Mouse (Mus musculus) hindbrain, embryonic 13.5 days (tissue): ENCODE measurements at regions not wholly inside any gene's neighbourhood (a gene's known extent, or its start where the extent isn't known, plus 50 kb on each side); places are given as distances from the start of the nearest gene placed in this dataset.
"Not testable (repeated sequence)": the region's sequence is repeated elsewhere in the genome, so short reads cannot be mapped to it uniquely, and the experiment has no call there.

Experiments
- ATAC-seq: fragments of 200-750 bp; cut with Nextera tagmentation; 2 replicates; pipeline ENCODE4 v1.8.0; 2017; ENCODE audit warnings: moderate TSS enrichment; ENCODE audit not compliant: low FRiP score
- H3K27ac ChIP-seq: fragments of 300-500 bp; sonication (generic); 2 replicates; pipeline ENCODE4 v1.5.1; 2015; ENCODE audit warnings: inconsistent platforms, mild to moderate bottlenecking, moderate library complexity
- H3K27me3 ChIP-seq: fragments of 300-500 bp; sonication (generic); 2 replicates; pipeline ENCODE4 v1.6.1; 2015; ENCODE audit warnings: mild to moderate bottlenecking, inconsistent platforms
- H3K36me3 ChIP-seq: fragments of 300-500 bp; sonication (generic); 2 replicates; pipeline ENCODE4 v1.6.1; 2015; ENCODE audit warnings: mild to moderate bottlenecking, inconsistent platforms
- H3K4me1 ChIP-seq: fragments of 300-500 bp; sonication (generic); replicated peaks from 2 replicates; pipeline ENCODE4 v1.6.1; 2015; ENCODE audit warnings: inconsistent platforms
- H3K4me2 ChIP-seq: fragments of 300-500 bp; sonication (generic); 2 replicates; pipeline ENCODE4 v1.6.1; 2015; ENCODE audit warnings: inconsistent platforms, mild to moderate bottlenecking, moderate library complexity
- H3K4me3 ChIP-seq: fragments of 300-500 bp; sonication (generic); 2 replicates; pipeline ENCODE4 v1.5.1; 2015; ENCODE audit warnings: mild to moderate bottlenecking, inconsistent platforms
- H3K9ac ChIP-seq: fragments of 300-500 bp; sonication (generic); 2 replicates; pipeline ENCODE4 v1.6.1; 2015; ENCODE audit warnings: mild to moderate bottlenecking, inconsistent platforms
- H3K9me3 ChIP-seq: fragments of 300-500 bp; sonication (generic); 2 replicates; pipeline ENCODE4 v1.6.1; 2016; ENCODE audit warnings: inconsistent platforms
- WGBS: fragments of 180-500 bp; shearing (Covaris S2); methylation state at CpG from one replicate; pipeline ENCODE4 v1.1.7; 2015; 5-methylcytosine and 5-hydroxymethylcytosine counted together

GRCm38 (mm10) chrX:50599780-50600179 lies 171.5 kb upstream of the Olfr1324 start:
- WGBS, result 63% methylated on average over 4 of the region's 4 CpGs
- no peaks in the 10 kb centered on the region for H3K4me1 ChIP-seq

DNA sequence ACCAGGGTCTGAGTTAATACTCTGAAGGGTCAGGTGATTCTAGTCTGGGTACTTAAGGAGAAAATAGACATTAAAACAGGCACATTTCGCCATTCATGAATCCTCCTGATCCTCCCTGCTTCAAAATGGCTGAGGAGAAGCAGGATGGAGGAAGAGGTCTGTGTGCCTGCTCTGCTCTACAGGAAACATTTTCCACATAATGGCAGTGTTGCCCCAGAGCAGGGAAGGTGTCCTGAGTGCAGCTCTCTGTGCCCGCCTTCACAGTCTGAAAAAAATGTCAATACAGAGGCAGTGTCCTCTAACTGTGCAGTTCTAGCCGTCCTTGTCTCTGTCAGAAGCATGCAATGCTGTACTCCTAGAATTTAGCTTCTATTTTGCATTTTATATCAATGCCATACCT lies 169.3 kb upstream of the Olfr1324 start:
- Histone ChIP-seq H3K27ac (peak overlapping the region; percentile 48; the same call in 1 of the 2 replicates), H3K36me3 (peaks cover 29% of the 10 kb centered on the region)
- WGBS, result 82% methylated on average over 3 of the region's 3 CpGs
- not testable (repeated sequence) for H3K27me3 ChIP-seq, H3K4me1 ChIP-seq, H3K4me2 ChIP-seq, H3K9me3 ChIP-seq, H3K9ac ChIP-seq, ATAC-seq, H3K4me3 ChIP-seq

More at GRCm38 (mm10) chrX:50599780-50600179, 171.5 kb upstream of the Olfr1324 start:
- H3K4me3 ChIP-seq, result peak overlapping the region; percentile 26
- H3K36me3 ChIP-seq, result peaks cover 26% of the 10 kb centered on the region
- peak overlapping the region; percentile 35; the same call in 1 of the 2 replicates for H3K4me2 ChIP-seq
- H3K27ac ChIP-seq, result peak overlapping the region; percentile 62; the same call in 1 of the 2 replicates
- no peak overlapping the region for H3K9ac ChIP-seq
- no peaks in the 10 kb centered on the region for H3K9me3 ChIP-seq
- peak; percentile 65; the same call in 1 of the 2 replicates for ATAC-seq
- H3K27me3 ChIP-seq, result no peaks in the 10 kb centered on the region

- peaks cover 31% of the 10 kb centered on the region for H3K36me3 ChIP-seq
- no peak overlapping the region for H3K4me3 ChIP-seq
- no peak for ATAC-seq
- no peaks in the 10 kb centered on the region for H3K9me3 ChIP-seq
- no peaks in the 10 kb centered on the region for H3K4me1 ChIP-seq
- H3K27me3 ChIP-seq, result no peaks in the 10 kb centered on the region
- H3K9ac ChIP-seq, result no peak overlapping the region
- 73% methylated on average over 6 of the region's 6 CpGs for WGBS
- H3K27ac ChIP-seq, result peak overlapping the region; percentile 48; the same call in 1 of the 2 replicates
- H3K4me2 ChIP-seq, result peak overlapping the region; percentile 13; the same call in 1 of the 2 replicates
Measured at GRCm38 (mm10) chrX:50597105-50597504, 168.8 kb upstream of the Olfr1324 start.

GRCm38 (mm10) chrX:50594976-50595375 lies 166.7 kb upstream of the Olfr1324 start:
- H3K36me3 ChIP-seq, result peaks cover 42% of the 10 kb centered on the region
- not testable (repeated sequence) for H3K4me1 ChIP-seq, H3K4me2 ChIP-seq, ATAC-seq, H3K27me3 ChIP-seq, H3K27ac ChIP-seq, H3K4me3 ChIP-seq, H3K9me3 ChIP-seq, H3K9ac ChIP-seq
- 89% methylated on average over 4 of the region's 4 CpGs for WGBS

DNA sequence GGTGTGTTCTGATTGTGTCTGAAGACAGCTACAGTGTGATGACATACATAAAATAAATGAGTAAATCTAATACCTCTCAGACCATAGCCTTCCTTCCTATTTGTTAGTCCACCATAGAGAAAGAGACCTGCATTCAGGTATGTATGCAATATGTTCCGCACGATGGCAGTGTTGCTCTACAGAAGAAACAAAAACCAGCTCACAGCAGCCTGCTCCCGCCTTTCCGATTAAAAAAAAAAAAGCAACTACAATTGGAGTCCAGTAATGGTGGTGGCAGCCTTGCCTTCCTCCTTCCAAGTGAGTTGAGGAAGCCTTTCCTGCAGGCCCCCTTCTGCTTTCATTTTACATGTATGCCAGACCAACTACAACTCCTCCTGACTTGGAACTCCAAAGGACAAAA lies 163.2 kb upstream of the Olfr1324 start:
- Histone ChIP-seq H3K36me3 (peaks cover 25% of the 10 kb centered on the region), H3K9ac (no peak overlapping the region), H3K4me2 (no peak overlapping the region), H3K27ac (no peak overlapping the region; the same call in 1 of the 2 replicates), H3K27me3 (no peaks in the 10 kb centered on the region), H3K4me3 (no peak overlapping the region), H3K9me3 (no peaks in the 10 kb centered on the region), H3K4me1 (no peaks in the 10 kb centered on the region)
- no peak for ATAC-seq
- 75% methylated on average over 4 of the region's 4 CpGs for WGBS

GRCm38 (mm10) chrX:50590673-50591341 lies 162.5 kb upstream of the Olfr1324 start:
- ATAC-seq, result no peak
- Histone ChIP-seq H3K9me3 (no peaks in the 10 kb centered on the region), H3K27me3 (no peaks in the 10 kb centered on the region), H3K4me1 (no peaks in the 10 kb centered on the region), H3K9ac (no peak overlapping the region), H3K4me3 (peak overlapping the region; percentile 18; the same call in 1 of the 2 replicates), H3K4me2 (peak overlapping the region; percentile 21), H3K36me3 (peaks cover 25% of the 10 kb centered on the region), H3K27ac (no peak overlapping the region; the same call in 1 of the 2 replicates)
- 72% methylated on average over 8 of the region's 8 CpGs for WGBS

- ATAC-seq, result no peak
- Histone ChIP-seq H3K36me3 (peaks cover 28% of the 10 kb centered on the region), H3K4me1 (no peaks in the 10 kb centered on the region), H3K27me3 (no peaks in the 10 kb centered on the region), H3K4me2 (no peak overlapping the region), H3K27ac (no peak overlapping the region), H3K9me3 (no peaks in the 10 kb centered on the region), H3K9ac (no peak overlapping the region), H3K4me3 (no peak overlapping the region)
- 90% methylated on average over 6 of the region's 6 CpGs for WGBS
Measured at GRCm38 (mm10) chrX:50588892-50589291, 160.6 kb upstream of the Olfr1324 start.

DNA sequence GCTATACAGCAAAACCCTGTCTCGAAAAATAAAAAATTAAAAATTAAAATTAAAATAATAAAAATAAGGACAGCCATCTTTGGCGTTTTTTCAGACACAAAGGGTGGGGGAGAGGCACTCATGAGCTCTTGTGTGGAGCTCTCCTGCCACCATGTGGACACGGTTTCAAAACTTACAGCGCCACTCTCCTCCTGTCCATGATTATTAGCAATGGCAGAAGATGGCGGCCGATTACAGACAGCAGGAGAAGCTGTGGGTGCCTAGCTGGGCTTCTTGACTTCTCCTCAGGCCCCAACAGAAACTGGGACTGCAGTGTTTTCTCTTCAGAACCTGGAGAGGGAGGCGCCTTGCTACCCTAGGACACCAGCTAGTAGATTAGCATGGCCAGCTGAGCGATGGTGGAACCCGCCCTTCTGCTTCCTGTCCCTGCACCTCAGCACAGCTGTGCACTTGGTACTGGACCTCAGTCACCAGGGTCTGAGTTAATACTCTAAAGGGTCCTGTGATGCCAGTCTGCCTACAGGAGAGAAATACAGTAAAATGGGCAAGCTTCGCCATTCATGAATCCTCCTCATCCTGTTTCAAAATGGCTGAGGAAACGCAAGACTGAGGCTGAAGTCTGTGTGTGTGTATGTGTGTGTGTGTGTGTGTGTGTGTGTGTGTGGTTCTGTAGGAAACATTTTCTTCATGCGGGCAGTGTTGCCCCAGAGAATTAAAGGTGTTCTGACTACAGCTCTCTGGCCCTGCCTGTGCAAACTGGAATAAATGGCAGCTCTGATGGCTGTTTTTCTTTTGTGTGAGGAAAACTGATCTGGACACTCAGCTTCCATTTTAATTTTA lies 155.7 kb upstream of the Olfr1324 start:
- H3K36me3 ChIP-seq, result peaks cover 27% of the 10 kb centered on the region
- H3K27me3 ChIP-seq, result no peaks in the 10 kb centered on the region
- WGBS, result 70% methylated on average over 12 of the region's 12 CpGs
- no peak overlapping the region for H3K9ac ChIP-seq
- peak overlapping the region; percentile 30; the same call in 1 of the 2 replicates for H3K27ac ChIP-seq
- no peaks in the 10 kb centered on the region for H3K9me3 ChIP-seq
- no peak overlapping the region for H3K4me3 ChIP-seq
- H3K4me1 ChIP-seq, result no peaks in the 10 kb centered on the region
- no peak overlapping the region for H3K4me2 ChIP-seq
- no peak for ATAC-seq

GRCm38 (mm10) chrX:50580200-50580599 lies 151.9 kb upstream of the Olfr1324 start:
- peaks cover 31% of the 10 kb centered on the region for H3K36me3 ChIP-seq
- H3K4me1 ChIP-seq, result no peaks in the 10 kb centered on the region
- 69% methylated on average over 7 of the region's 7 CpGs for WGBS
- peak overlapping the region; percentile 48; the same call in 1 of the 2 replicates for H3K27ac ChIP-seq
- H3K9me3 ChIP-seq, result no peaks in the 10 kb centered on the region
- ATAC-seq, result no peak
- H3K27me3 ChIP-seq, result no peaks in the 10 kb centered on the region
- H3K4me2 ChIP-seq, result peak overlapping the region; percentile 23; the same call in 1 of the 2 replicates
- 0 out of 2 replicates have a peak overlapping the region, but pooled peaks have one; percentile 3 for H3K4me3 ChIP-seq
- H3K9ac ChIP-seq, result no peak overlapping the region

- peak overlapping the region; percentile 12; the same call in 1 of the 2 replicates for H3K27ac ChIP-seq
- no peak overlapping the region for H3K9ac ChIP-seq
- no peaks in the 10 kb centered on the region for H3K9me3 ChIP-seq
- 0 out of 2 replicates have a peak overlapping the region, but pooled peaks have one; percentile 14 for H3K4me3 ChIP-seq
- H3K36me3 ChIP-seq, result peaks cover 19% of the 10 kb centered on the region
- WGBS, result 66% methylated on average over 7 of the region's 7 CpGs
- ATAC-seq, result no peak
- no peaks in the 10 kb centered on the region for H3K27me3 ChIP-seq
- peak overlapping the region; percentile 33; the same call in 1 of the 2 replicates for H3K4me2 ChIP-seq
- no peaks in the 10 kb centered on the region for H3K4me1 ChIP-seq
Measured at GRCm38 (mm10) chrX:50576824-50577223, 148.5 kb upstream of the Olfr1324 start.

DNA sequence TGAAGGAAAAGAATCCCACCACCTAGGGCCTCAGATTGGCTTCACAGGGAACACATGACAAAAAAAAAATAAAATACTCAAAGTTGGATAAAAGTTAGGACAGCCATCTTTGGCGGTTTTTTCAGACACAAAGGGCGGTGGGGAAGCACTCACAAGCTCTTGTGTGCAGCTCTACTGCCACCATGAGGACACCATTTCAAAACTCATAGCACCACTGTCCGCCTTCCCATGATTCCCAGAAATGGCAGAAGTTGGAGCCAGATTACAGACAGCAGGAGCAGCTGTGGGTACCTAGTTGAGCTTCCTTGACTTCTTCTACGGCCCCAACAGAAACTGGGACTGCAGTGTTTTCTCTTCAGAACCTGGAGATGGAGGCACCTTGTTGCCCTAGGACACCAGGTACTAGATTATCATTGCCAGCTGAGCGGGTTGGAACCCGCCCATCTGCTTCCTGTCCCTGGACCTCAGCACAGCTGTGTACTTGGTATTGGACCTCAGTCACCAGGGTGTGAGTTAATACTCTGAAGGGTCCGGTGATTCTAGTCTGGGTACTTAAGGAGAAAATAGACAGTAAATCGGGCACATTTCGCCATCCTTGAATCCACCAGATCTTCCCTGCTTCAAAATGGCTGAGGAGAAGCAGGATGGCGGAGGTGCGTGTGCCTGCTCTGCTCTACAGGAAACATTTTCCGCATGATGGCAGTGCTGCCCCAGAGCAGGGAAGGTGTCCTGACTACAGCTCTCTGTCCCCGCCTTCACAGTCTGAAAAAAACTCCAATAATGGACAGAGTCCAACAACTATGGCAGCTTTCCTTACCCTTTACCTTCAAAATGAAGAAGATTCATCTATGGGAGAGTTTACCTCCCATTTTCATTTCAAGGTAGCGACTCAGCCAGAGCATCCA lies 144.1 kb upstream of the Olfr1324 start:
- not testable (repeated sequence) for H3K27me3 ChIP-seq, H3K9ac ChIP-seq, H3K27ac ChIP-seq, ATAC-seq, H3K4me1 ChIP-seq, H3K9me3 ChIP-seq
- Histone ChIP-seq H3K4me3 (peak overlapping the region; percentile 22), H3K36me3 (peaks cover 18% of the 10 kb centered on the region), H3K4me2 (peak overlapping the region; percentile 30; the same call in 1 of the 2 replicates)
- WGBS, result 80% methylated on average over 14 of the region's 14 CpGs
